Mouse (Mus musculus): ENCODE data around the gene Gm4788. TPM values are rescaled to one million over a fixed set of nuclear protein-coding genes. Genes with fewer than 3 reads are reported as not detected.
"Not testable (repeated sequence)": the region's sequence is repeated elsewhere in the genome, so short reads cannot be mapped to it uniquely, and the experiment has no call there.

Gm4788 gene
- polyA plus RNA-seq (2014; fragmentation: Nextera tagmentation; extraction: Ambion mirVana): not detected in 2 replicates

GRCm38 (mm10) chr1:139781143-139781542 lies at the start of gene Gm4788:
Gene Gm4788, minus strand, starts transcription at chr1:139781243.
- no peak within 1 kb of the TSS for H3K4me3 ChIP-seq (ENCODE audit: low read depth, low read length)
- H3K4me2 ChIP-seq (ENCODE audit: low read depth, low read length): no peak within 1 kb of the TSS
- H3K36me3 ChIP-seq (ENCODE audit: control insufficient read depth, insufficient read depth, low read length): no peaks in the 10 kb centered on the region
- H3K27ac ChIP-seq (replicated peaks; ENCODE audit: low read depth, low read length): no peak within 1 kb of the TSS
- H3K9me3 ChIP-seq (ENCODE audit: control insufficient read depth, low read length): no peaks in the 10 kb centered on the region
- no peak within 1 kb of the TSS for H3K9ac ChIP-seq (ENCODE audit: low read depth, low read length)
- ATAC-seq (ENCODE audit: low read depth) (no peak), DNase-seq (ENCODE audit: low spot score) (no peak)
- 91% methylated on average over 1 of the region's 1 CpGs for WGBS
- H3K4me1 ChIP-seq (ENCODE audit: control insufficient read depth, insufficient read depth, low read length): no peaks in the 10 kb centered on the region
- no peaks in the 10 kb centered on the region for H3K27me3 ChIP-seq (replicated peaks; ENCODE audit: control insufficient read depth, insufficient read depth, low read length)

GRCm38 (mm10) chr1:139808594-139808993 lies 27.6 kb upstream of the Gm4788 start:
- H3K4me1 ChIP-seq (ENCODE audit: control insufficient read depth, insufficient read depth, low read length): no peaks in the 10 kb centered on the region
- no peak overlapping the region for H3K27ac ChIP-seq (replicated peaks; ENCODE audit: low read depth, low read length)

GRCm38 (mm10) chr1:139769913-139770312 lies 11.1 kb downstream of the Gm4788 start:
- not testable (repeated sequence) for H3K9ac ChIP-seq (ENCODE audit: low read depth, low read length); H3K4me2 ChIP-seq (ENCODE audit: low read depth, low read length); H3K27me3 ChIP-seq (replicated peaks; ENCODE audit: control insufficient read depth, insufficient read depth, low read length); H3K4me3 ChIP-seq (ENCODE audit: low read depth, low read length); H3K4me1 ChIP-seq (ENCODE audit: control insufficient read depth, insufficient read depth, low read length); DNase-seq (ENCODE audit: low spot score); H3K36me3 ChIP-seq (ENCODE audit: control insufficient read depth, insufficient read depth, low read length); ATAC-seq (ENCODE audit: low read depth); H3K9me3 ChIP-seq (ENCODE audit: control insufficient read depth, low read length); H3K27ac ChIP-seq (replicated peaks; ENCODE audit: low read depth, low read length)
- 91% methylated on average over 3 of the region's 3 CpGs for WGBS

More at GRCm38 (mm10) chr1:139808594-139808993, 27.6 kb upstream of the Gm4788 start:
- Histone ChIP-seq H3K4me3 (ENCODE audit: low read depth, low read length) (no peak overlapping the region), H3K9me3 (ENCODE audit: control insufficient read depth, low read length) (no peaks in the 10 kb centered on the region), H3K4me2 (ENCODE audit: low read depth, low read length) (no peak overlapping the region), H3K27me3 (replicated peaks; ENCODE audit: control insufficient read depth, insufficient read depth, low read length) (no peaks in the 10 kb centered on the region), H3K36me3 (ENCODE audit: control insufficient read depth, insufficient read depth, low read length) (no peaks in the 10 kb centered on the region), H3K9ac (ENCODE audit: low read depth, low read length) (no peak overlapping the region)
- no peak for DNase-seq (ENCODE audit: low spot score)
- ATAC-seq (ENCODE audit: low read depth): no peak

GRCm38 (mm10) chr1:139716681-139717080 lies 64.4 kb downstream of the Gm4788 start:
- WGBS: 93% methylated on average over 5 of the region's 22 CpGs

GRCm38 (mm10) chr1:139716249-139716648 lies 64.8 kb downstream of the Gm4788 start:
- H3K4me1 ChIP-seq (ENCODE audit: control insufficient read depth, insufficient read depth, low read length); H3K9ac ChIP-seq (ENCODE audit: low read depth, low read length); DNase-seq (ENCODE audit: low spot score); H3K36me3 ChIP-seq (ENCODE audit: control insufficient read depth, insufficient read depth, low read length); H3K27me3 ChIP-seq (replicated peaks; ENCODE audit: control insufficient read depth, insufficient read depth, low read length); H3K4me3 ChIP-seq (ENCODE audit: low read depth, low read length); H3K4me2 ChIP-seq (ENCODE audit: low read depth, low read length); H3K27ac ChIP-seq (replicated peaks; ENCODE audit: low read depth, low read length); H3K9me3 ChIP-seq (ENCODE audit: control insufficient read depth, low read length); ATAC-seq (ENCODE audit: low read depth): not testable (repeated sequence)
- whole genome bisulfite sequencing: 95% methylated on average over 4 of the region's 16 CpGs

More at GRCm38 (mm10) chr1:139716681-139717080, 64.4 kb downstream of the Gm4788 start:
- H3K27ac ChIP-seq (replicated peaks; ENCODE audit: low read depth, low read length); H3K36me3 ChIP-seq (ENCODE audit: control insufficient read depth, insufficient read depth, low read length); DNase-seq (ENCODE audit: low spot score); H3K9me3 ChIP-seq (ENCODE audit: control insufficient read depth, low read length); ATAC-seq (ENCODE audit: low read depth); H3K9ac ChIP-seq (ENCODE audit: low read depth, low read length); H3K27me3 ChIP-seq (replicated peaks; ENCODE audit: control insufficient read depth, insufficient read depth, low read length); H3K4me3 ChIP-seq (ENCODE audit: low read depth, low read length); H3K4me2 ChIP-seq (ENCODE audit: low read depth, low read length); H3K4me1 ChIP-seq (ENCODE audit: control insufficient read depth, insufficient read depth, low read length): not testable (repeated sequence)

GRCm38 (mm10) chr1:139649921-139650320 lies 131.1 kb downstream of the Gm4788 start:
- H3K4me3 ChIP-seq (ENCODE audit: low read depth, low read length); H3K4me2 ChIP-seq (ENCODE audit: low read depth, low read length); ATAC-seq (ENCODE audit: low read depth); H3K27me3 ChIP-seq (replicated peaks; ENCODE audit: control insufficient read depth, insufficient read depth, low read length); H3K27ac ChIP-seq (replicated peaks; ENCODE audit: low read depth, low read length); H3K9me3 ChIP-seq (ENCODE audit: control insufficient read depth, low read length); H3K9ac ChIP-seq (ENCODE audit: low read depth, low read length); H3K4me1 ChIP-seq (ENCODE audit: control insufficient read depth, insufficient read depth, low read length); DNase-seq (ENCODE audit: low spot score); H3K36me3 ChIP-seq (ENCODE audit: control insufficient read depth, insufficient read depth, low read length): not testable (repeated sequence)
- WGBS: 91% methylated on average over 18 of the region's 18 CpGs

Other genes starting within 250 kb of the Gm4788 start
- not detected in 2 replicates for gene Cfhr1, start 221.0 kb downstream of the Gm4788 start, polyA plus RNA-seq (2014; fragmentation: Nextera tagmentation; extraction: Ambion mirVana)
- gene Cfhr2, start 77.5 kb upstream of the Gm4788 start, polyA plus RNA-seq (2014; fragmentation: Nextera tagmentation; extraction: Ambion mirVana): 0.15 TPM in 1 of 2 replicates, not detected in the other